Mouse (Mus musculus): Measurements from ENCODE around the gene Clmn.

Clmn gene

GRCm38 (mm10) chr12:104813762-104814161 is 51.1 kb downstream of the Clmn start:
- DNase-seq (ENCODE audit: low spot score): no peak

- no peak for DNase-seq (ENCODE audit: low spot score)
These were observed 52.2 kb downstream of the Clmn start for GRCm38 (mm10) chr12:104812711-104813110.

- no peak for DNase-seq (ENCODE audit: low spot score)
These were observed 53.9 kb downstream of the Clmn start for GRCm38 (mm10) chr12:104810923-104811443.

- DNase-seq (ENCODE audit: low spot score): no peak
These were observed 56.3 kb downstream of the Clmn start for GRCm38 (mm10) chr12:104808421-104809067.

GRCm38 (mm10) chr12:104806680-104807375 is 58.0 kb downstream of the Clmn start:
- no peak for DNase-seq (ENCODE audit: low spot score)

- DNase-seq (ENCODE audit: low spot score): no peak
These were observed 63.2 kb downstream of the Clmn start for GRCm38 (mm10) chr12:104801494-104802260.

GRCm38 (mm10) chr12:104799365-104799764 is 65.5 kb downstream of the Clmn start:
- DNase-seq (ENCODE audit: low spot score): no peak

GRCm38 (mm10) chr12:104797905-104798304 is 67.0 kb downstream of the Clmn start:
- no peak for DNase-seq (ENCODE audit: low spot score)

- no peak for DNase-seq (ENCODE audit: low spot score)
These were observed 68.1 kb downstream of the Clmn start for GRCm38 (mm10) chr12:104796635-104797378.

- no peak for DNase-seq (ENCODE audit: low spot score)
These were observed 69.9 kb downstream of the Clmn start for GRCm38 (mm10) chr12:104794957-104795356.

- DNase-seq (ENCODE audit: low spot score): no peak
These were observed 71.4 kb downstream of the Clmn start for GRCm38 (mm10) chr12:104793486-104793885.

GRCm38 (mm10) chr12:104777603-104778002 is 87.3 kb downstream of the Clmn start:
- DNase-seq (ENCODE audit: low spot score): no peak

- no peak for DNase-seq (ENCODE audit: low spot score)
These were observed 92.9 kb downstream of the Clmn start for GRCm38 (mm10) chr12:104771941-104772340.

- no peak for DNase-seq (ENCODE audit: low spot score)
These were observed 95.6 kb downstream of the Clmn start for GRCm38 (mm10) chr12:104769201-104769785.

GRCm38 (mm10) chr12:104767183-104767582 is 97.7 kb downstream of the Clmn start:
- no peak for DNase-seq (ENCODE audit: low spot score)

- no peak for DNase-seq (ENCODE audit: low spot score)
These were observed 99.1 kb downstream of the Clmn start for GRCm38 (mm10) chr12:104765761-104766160.

GRCm38 (mm10) chr12:104765116-104765515 is 99.8 kb downstream of the Clmn start:
- DNase-seq (ENCODE audit: low spot score): no peak

- DNase-seq (ENCODE audit: low spot score): no peak
These were observed 101.0 kb downstream of the Clmn start for GRCm38 (mm10) chr12:104763918-104764317.

GRCm38 (mm10) chr12:104761411-104761810 is 103.5 kb downstream of the Clmn start:
- no peak for DNase-seq (ENCODE audit: low spot score)

- no peak for DNase-seq (ENCODE audit: low spot score)
These were observed 106.8 kb downstream of the Clmn start for GRCm38 (mm10) chr12:104758066-104758465.

GRCm38 (mm10) chr12:104753686-104754085 is 111.2 kb downstream of the Clmn start:
- DNase-seq (ENCODE audit: low spot score): no peak

Measured in T-cell, adult 2 months (primary cell).